Mouse (Mus musculus): Measurements from ENCODE around the gene Pdlim4. TPM values are rescaled to one million over a fixed set of nuclear protein-coding genes. Genes with fewer than 3 reads are reported as not detected.

The Pdlim4 gene
- polyA plus RNA-seq, 1 experiment = 469 TPM

GRCm38 (mm10) chr11:54017596-54017995 lies 51.2 kb downstream of the Pdlim4 start:
- no peaks in the 10 kb centered on the region for H3K79me2 ChIP-seq (ENCODE audit: control insufficient read depth, insufficient read depth)
- H3K27me3 ChIP-seq (ENCODE audit: control insufficient read depth, insufficient read depth, insufficient read length) = no peaks in the 10 kb centered on the region
- peak overlapping the region; percentile 72 for H3K4me2 ChIP-seq (ENCODE audit: low read depth)

GRCm38 (mm10) chr11:54016051-54016450 lies 52.8 kb downstream of the Pdlim4 start:
- Histone ChIP-seq H3K27me3 (ENCODE audit: control insufficient read depth, insufficient read depth, insufficient read length) (no peaks in the 10 kb centered on the region), H3ac (ENCODE audit: control insufficient read depth, insufficient read length) (no peak overlapping the region), H3K4me3 (no peak overlapping the region), H3K4me2 (ENCODE audit: low read depth) (no peak overlapping the region), H3K36me3 (ENCODE audit: control insufficient read depth, insufficient read depth) (no peaks in the 10 kb centered on the region), H3K79me2 (ENCODE audit: control insufficient read depth, insufficient read depth) (no peaks in the 10 kb centered on the region)
- TF ChIP-seq TCF12 (IDR thresholded peaks at IDR 0.05; ENCODE audit: insufficient read depth, poor library complexity, severe bottlenecking) (no peak), POLR2AphosphoS2 (IDR thresholded peaks at IDR 0.05; ENCODE audit: insufficient read length, low read depth) (no peak), POLR2A (IDR thresholded peaks at IDR 0.05; ENCODE audit: insufficient read length, low read depth) (no peak), USF1 (IDR thresholded peaks at IDR 0.05; ENCODE audit: low read depth) (no peak), MAX (IDR thresholded peaks at IDR 0.05; ENCODE audit: low read depth) (no peak), MYOD1 (IDR thresholded peaks at IDR 0.05; ENCODE audit: control insufficient read depth in 1 of 3, insufficient read length in 2 of 3, low read depth in 2 of 3) (no peak), SRF (IDR thresholded peaks at IDR 0.05; ENCODE audit: control insufficient read depth, insufficient read length, low read depth) (no peak), E2F4 (IDR thresholded peaks at IDR 0.05; ENCODE audit: insufficient read depth) (no peak), REST (IDR thresholded peaks at IDR 0.05; ENCODE audit: insufficient read depth, insufficient read length) (no peak)

More at GRCm38 (mm10) chr11:54017596-54017995, 51.2 kb downstream of the Pdlim4 start:
- TF ChIP-seq USF1 (IDR thresholded peaks at IDR 0.05; ENCODE audit: low read depth) = no peak
- no peak for TF ChIP-seq CEBPB (IDR thresholded peaks at IDR 0.05; ENCODE audit: insufficient read depth, poor library complexity, severe bottlenecking)
- TF ChIP-seq TCF12 (IDR thresholded peaks at IDR 0.05; ENCODE audit: insufficient read depth, poor library complexity, severe bottlenecking) = no peak
- no peak for TF ChIP-seq E2F4 (IDR thresholded peaks at IDR 0.05; ENCODE audit: insufficient read depth)
- TF ChIP-seq TCF3 (IDR thresholded peaks at IDR 0.05; ENCODE audit: insufficient read length, low read depth) = no peak
- TF ChIP-seq MAX (IDR thresholded peaks at IDR 0.05; ENCODE audit: low read depth) = no peak
- TF ChIP-seq POLR2AphosphoS2 (IDR thresholded peaks at IDR 0.05; ENCODE audit: insufficient read length, low read depth) = no peak
- no peak for TF ChIP-seq SRF (IDR thresholded peaks at IDR 0.05; ENCODE audit: control insufficient read depth, insufficient read length, low read depth)
- no peak for TF ChIP-seq REST (IDR thresholded peaks at IDR 0.05; ENCODE audit: insufficient read depth, insufficient read length)
- TF ChIP-seq MYOG (IDR thresholded peaks at IDR 0.05; ENCODE audit: control insufficient read depth in 1 of 3, insufficient read depth in 1 of 3, insufficient read length in 2 of 3, low read depth in 2 of 3) = no peak
- TF ChIP-seq POLR2A (IDR thresholded peaks at IDR 0.05; ENCODE audit: insufficient read length, low read depth) = no peak
- no peak for TF ChIP-seq MYOD1 (IDR thresholded peaks at IDR 0.05; ENCODE audit: control insufficient read depth in 1 of 3, insufficient read length in 2 of 3, low read depth in 2 of 3)
- peak overlapping the region; percentile 0 for H3K4me3 ChIP-seq
- no peak overlapping the region for H3ac ChIP-seq (ENCODE audit: control insufficient read depth, insufficient read length)
- no peaks in the 10 kb centered on the region for H3K36me3 ChIP-seq (ENCODE audit: control insufficient read depth, insufficient read depth)

DNA sequence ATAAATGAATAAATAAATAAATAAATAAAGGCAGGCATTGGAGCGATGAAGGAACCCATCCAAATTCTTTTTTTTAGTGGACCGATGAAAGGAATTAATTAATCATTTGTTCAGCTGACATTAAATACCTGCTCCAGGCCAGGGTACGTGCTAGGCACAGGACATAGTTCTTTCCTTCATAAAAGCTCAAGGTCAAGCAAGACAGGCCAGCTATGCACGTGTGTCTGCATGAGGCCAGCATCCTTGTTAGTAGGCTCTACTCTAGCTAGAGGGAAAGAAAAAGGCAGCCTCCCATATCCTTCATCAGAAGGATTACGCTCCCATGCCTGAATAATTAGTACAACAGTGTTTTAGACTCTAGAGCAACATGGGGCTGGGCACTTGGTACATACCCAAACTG lies 55.9 kb downstream of the Pdlim4 start:
- Histone ChIP-seq H3K4me2 (ENCODE audit: low read depth) (no peak overlapping the region), H3K36me3 (ENCODE audit: control insufficient read depth, insufficient read depth) (no peaks in the 10 kb centered on the region), H3K4me3 (no peak overlapping the region), H3K79me2 (ENCODE audit: control insufficient read depth, insufficient read depth) (no peaks in the 10 kb centered on the region), H3ac (ENCODE audit: control insufficient read depth, insufficient read length) (no peak overlapping the region), H3K27me3 (ENCODE audit: control insufficient read depth, insufficient read depth, insufficient read length) (no peaks in the 10 kb centered on the region)
- no peak for TF ChIP-seq USF1 (IDR thresholded peaks at IDR 0.05; ENCODE audit: low read depth)
- TF ChIP-seq MAX (IDR thresholded peaks at IDR 0.05; ENCODE audit: low read depth) = no peak
- no peak for TF ChIP-seq MYOG (IDR thresholded peaks at IDR 0.05; ENCODE audit: control insufficient read depth in 1 of 3, insufficient read depth in 1 of 3, insufficient read length in 2 of 3, low read depth in 2 of 3)
- no peak for TF ChIP-seq CEBPB (IDR thresholded peaks at IDR 0.05; ENCODE audit: insufficient read depth, poor library complexity, severe bottlenecking)
- TF ChIP-seq TCF3 (IDR thresholded peaks at IDR 0.05; ENCODE audit: insufficient read length, low read depth) = no peak
- no peak for TF ChIP-seq REST (IDR thresholded peaks at IDR 0.05; ENCODE audit: insufficient read depth, insufficient read length)
- no peak for TF ChIP-seq TCF12 (IDR thresholded peaks at IDR 0.05; ENCODE audit: insufficient read depth, poor library complexity, severe bottlenecking)
- no peak for TF ChIP-seq MYOD1 (IDR thresholded peaks at IDR 0.05; ENCODE audit: control insufficient read depth in 1 of 3, insufficient read length in 2 of 3, low read depth in 2 of 3)
- no peak for TF ChIP-seq E2F4 (IDR thresholded peaks at IDR 0.05; ENCODE audit: insufficient read depth)
- TF ChIP-seq POLR2AphosphoS2 (IDR thresholded peaks at IDR 0.05; ENCODE audit: insufficient read length, low read depth) = no peak
- TF ChIP-seq SRF (IDR thresholded peaks at IDR 0.05; ENCODE audit: control insufficient read depth, insufficient read length, low read depth) = no peak
- TF ChIP-seq POLR2A (IDR thresholded peaks at IDR 0.05; ENCODE audit: insufficient read length, low read depth) = no peak

GRCm38 (mm10) chr11:54011255-54011654 lies 57.6 kb downstream of the Pdlim4 start:
- no peak overlapping the region for H3K4me3 ChIP-seq
- H3K36me3 ChIP-seq (ENCODE audit: control insufficient read depth, insufficient read depth) = no peaks in the 10 kb centered on the region
- TF ChIP-seq MYOD1 (IDR thresholded peaks at IDR 0.05; ENCODE audit: control insufficient read depth in 1 of 3, insufficient read length in 2 of 3, low read depth in 2 of 3) (no peak), CEBPB (IDR thresholded peaks at IDR 0.05; ENCODE audit: insufficient read depth, poor library complexity, severe bottlenecking) (no peak), MAX (IDR thresholded peaks at IDR 0.05; ENCODE audit: low read depth) (no peak), TCF12 (IDR thresholded peaks at IDR 0.05; ENCODE audit: insufficient read depth, poor library complexity, severe bottlenecking) (no peak), MYOG (IDR thresholded peaks at IDR 0.05; ENCODE audit: control insufficient read depth in 1 of 3, insufficient read depth in 1 of 3, insufficient read length in 2 of 3, low read depth in 2 of 3) (no peak), E2F4 (IDR thresholded peaks at IDR 0.05; ENCODE audit: insufficient read depth) (no peak), TCF3 (IDR thresholded peaks at IDR 0.05; ENCODE audit: insufficient read length, low read depth) (no peak), POLR2A (IDR thresholded peaks at IDR 0.05; ENCODE audit: insufficient read length, low read depth) (no peak), SRF (IDR thresholded peaks at IDR 0.05; ENCODE audit: control insufficient read depth, insufficient read length, low read depth) (no peak), REST (IDR thresholded peaks at IDR 0.05; ENCODE audit: insufficient read depth, insufficient read length) (no peak), USF1 (IDR thresholded peaks at IDR 0.05; ENCODE audit: low read depth) (no peak), POLR2AphosphoS2 (IDR thresholded peaks at IDR 0.05; ENCODE audit: insufficient read length, low read depth) (no peak)
- no peaks in the 10 kb centered on the region for H3K79me2 ChIP-seq (ENCODE audit: control insufficient read depth, insufficient read depth)
- no peaks in the 10 kb centered on the region for H3K27me3 ChIP-seq (ENCODE audit: control insufficient read depth, insufficient read depth, insufficient read length)
- no peak overlapping the region for H3K4me2 ChIP-seq (ENCODE audit: low read depth)
- no peak overlapping the region for H3ac ChIP-seq (ENCODE audit: control insufficient read depth, insufficient read length)

Measured in myocyte (in vitro differentiated cells).